Mouse (Mus musculus): ENCODE measurements at regions not wholly inside any gene's neighbourhood (a gene's known extent, or its start where the extent isn't known, plus 50 kb on each side); places are given as distances from the start of the nearest gene placed in this dataset.

DNA sequence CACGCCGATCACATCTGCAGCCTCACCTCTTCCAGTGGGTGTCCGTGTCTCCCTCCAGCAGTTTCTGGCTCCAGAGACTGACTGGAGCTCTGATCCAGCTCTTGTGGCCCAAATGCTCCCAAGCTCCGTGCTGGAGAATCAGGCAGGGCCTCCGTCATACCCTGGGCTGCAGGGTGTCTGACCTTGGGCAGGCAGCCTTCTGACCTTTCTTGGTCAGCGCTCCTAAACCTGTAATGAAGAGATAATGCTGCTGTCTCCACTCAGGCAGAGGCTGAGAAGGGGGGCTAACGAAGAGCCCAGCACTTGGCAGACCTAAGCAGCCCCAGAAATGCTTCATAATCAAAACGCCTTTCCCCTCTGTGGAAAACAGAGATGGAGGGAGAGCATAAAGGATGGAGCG is 89.9 kb upstream of the Mef2a start:
- DNase-seq (ENCODE audit: low spot score), result no peak
- peak overlapping the region; percentile 40; the same call in 1 of the 2 replicates for H3K9ac ChIP-seq (replicated peaks; ENCODE audit: low read depth, low read length)
- TF ChIP-seq CTCF (IDR thresholded peaks at IDR 0.05; ENCODE audit: low read depth) (no peak), EP300 (IDR thresholded peaks at IDR 0.05; ENCODE audit: low read depth) (no peak)
- no peaks in the 10 kb centered on the region for H3K27me3 ChIP-seq (ENCODE audit: control insufficient read depth, insufficient read depth, low read length)
- H3K4me1 ChIP-seq (ENCODE audit: control insufficient read depth, insufficient read depth), result peaks cover 55% of the 10 kb centered on the region
- no peaks in the 10 kb centered on the region for H3K9me3 ChIP-seq (replicated peaks; ENCODE audit: control insufficient read depth, low read length)
- ATAC-seq (ENCODE audit: insufficient read depth, low read depth), result 0 out of 2 replicates have a peak, but pooled peaks have one; percentile 3
- WGBS, result 10% methylated on average over 9 of the region's 9 CpGs
- H3K36me3 ChIP-seq (replicated peaks; ENCODE audit: control insufficient read depth, insufficient read depth, low read length), result no peaks in the 10 kb centered on the region
- no peak overlapping the region for H3K4me3 ChIP-seq (ENCODE audit: low read depth, low read length)
- H3K27ac ChIP-seq (ENCODE audit: low read depth), result peak overlapping the region; percentile 68
- H3K4me2 ChIP-seq (ENCODE audit: low read depth, low read length), result no peak overlapping the region

DNA sequence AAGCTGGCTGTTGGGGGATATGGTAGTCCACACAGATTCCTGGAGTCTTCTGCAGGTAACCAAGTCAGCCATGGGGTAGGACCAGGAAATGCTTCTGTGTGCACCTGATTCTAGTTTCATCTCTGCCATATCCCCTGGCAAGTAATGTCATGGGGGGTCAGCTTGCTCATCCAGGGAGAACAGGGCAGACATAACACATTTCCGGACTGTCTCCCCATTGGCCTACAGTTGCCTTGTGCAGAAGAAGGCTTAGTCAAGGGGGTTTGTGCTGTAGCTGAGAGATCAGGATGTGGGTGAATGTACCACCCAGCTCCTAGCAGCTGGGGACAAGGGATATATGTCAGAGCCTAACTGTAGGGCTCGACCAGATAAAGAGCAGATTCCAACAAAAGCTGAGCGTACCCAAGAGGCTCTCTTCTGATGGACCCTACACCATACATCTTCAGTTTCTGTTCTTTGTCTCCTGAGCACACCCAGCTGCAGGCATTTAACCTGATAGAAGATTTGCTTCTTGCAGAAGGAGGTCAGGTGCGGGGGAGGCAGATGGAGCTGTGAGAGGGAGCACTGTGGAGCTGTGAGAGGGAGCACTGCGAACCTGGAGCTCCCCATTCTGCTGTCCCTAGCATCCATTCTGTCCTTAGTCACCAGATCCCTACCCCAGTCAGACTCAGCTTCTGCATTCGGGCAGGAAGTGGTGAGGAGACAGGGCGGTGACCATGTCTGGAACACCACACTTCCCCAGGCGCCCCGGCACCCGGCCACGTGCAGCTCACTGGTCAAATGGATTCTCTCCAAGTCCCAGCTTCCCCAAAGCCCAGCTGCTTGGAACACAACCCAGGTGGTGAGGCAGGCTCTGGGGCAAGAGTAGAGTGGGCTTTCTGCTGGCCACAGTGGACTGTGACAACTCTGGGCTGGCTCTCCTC is 88.9 kb upstream of the Mef2a start:
- Histone ChIP-seq H3K4me2 (ENCODE audit: low read depth, low read length) (no peak overlapping the region), H3K9ac (replicated peaks; ENCODE audit: low read depth, low read length) (no peak overlapping the region), H3K27ac (ENCODE audit: low read depth) (peak overlapping the region; percentile 68), H3K9me3 (replicated peaks; ENCODE audit: control insufficient read depth, low read length) (no peaks in the 10 kb centered on the region), H3K27me3 (ENCODE audit: control insufficient read depth, insufficient read depth, low read length) (no peaks in the 10 kb centered on the region), H3K4me1 (ENCODE audit: control insufficient read depth, insufficient read depth) (peaks cover 55% of the 10 kb centered on the region), H3K36me3 (replicated peaks; ENCODE audit: control insufficient read depth, insufficient read depth, low read length) (no peaks in the 10 kb centered on the region), H3K4me3 (ENCODE audit: low read depth, low read length) (no peak overlapping the region)
- ATAC-seq (ENCODE audit: insufficient read depth, low read depth), result peak; percentile 73
- 41% methylated on average over 11 of the region's 11 CpGs for WGBS
- peak; percentile 74 for DNase-seq (ENCODE audit: low spot score)
- TF ChIP-seq EP300 (IDR thresholded peaks at IDR 0.05; ENCODE audit: low read depth) (peak; percentile 85), CTCF (IDR thresholded peaks at IDR 0.05; ENCODE audit: low read depth) (no peak)

DNA sequence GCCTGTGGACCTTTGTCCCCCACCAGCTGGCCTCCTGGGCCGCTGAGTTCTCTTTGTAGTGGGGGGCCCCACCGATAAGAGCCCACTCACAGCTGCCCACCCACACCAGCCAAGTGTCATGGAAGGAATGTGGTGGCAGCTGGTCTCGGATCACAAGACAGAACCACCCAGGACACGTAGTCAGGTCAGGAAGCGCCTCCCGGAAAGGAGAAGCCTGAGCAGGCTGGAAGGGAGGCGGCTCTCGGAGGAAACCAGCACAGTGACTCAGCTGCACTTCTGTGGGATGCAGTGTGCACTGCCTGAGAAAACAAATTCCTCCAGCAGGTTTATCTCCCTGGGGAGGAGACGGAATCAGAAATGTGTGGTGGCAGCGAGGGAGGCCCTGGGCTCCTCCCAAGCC is 87.2 kb upstream of the Mef2a start:
- peaks cover 58% of the 10 kb centered on the region for H3K4me1 ChIP-seq (ENCODE audit: control insufficient read depth, insufficient read depth)
- no peak overlapping the region for H3K4me3 ChIP-seq (ENCODE audit: low read depth, low read length)
- no peaks in the 10 kb centered on the region for H3K27me3 ChIP-seq (ENCODE audit: control insufficient read depth, insufficient read depth, low read length)
- no peaks in the 10 kb centered on the region for H3K36me3 ChIP-seq (replicated peaks; ENCODE audit: control insufficient read depth, insufficient read depth, low read length)
- no peak overlapping the region for H3K9ac ChIP-seq (replicated peaks; ENCODE audit: low read depth, low read length)
- peak; percentile 31; the same call in 1 of the 2 replicates for ATAC-seq (ENCODE audit: insufficient read depth, low read depth)
- no peaks in the 10 kb centered on the region for H3K9me3 ChIP-seq (replicated peaks; ENCODE audit: control insufficient read depth, low read length)
- DNase-seq (ENCODE audit: low spot score), result peak; percentile 72
- H3K4me2 ChIP-seq (ENCODE audit: low read depth, low read length), result no peak overlapping the region
- WGBS, result 31% methylated on average over 10 of the region's 10 CpGs
- peak overlapping the region; percentile 75 for H3K27ac ChIP-seq (ENCODE audit: low read depth)
- TF ChIP-seq EP300 (IDR thresholded peaks at IDR 0.05; ENCODE audit: low read depth), result peak; percentile 63; the same call in 1 of the 2 replicates
- no peak for TF ChIP-seq CTCF (IDR thresholded peaks at IDR 0.05; ENCODE audit: low read depth)

DNA sequence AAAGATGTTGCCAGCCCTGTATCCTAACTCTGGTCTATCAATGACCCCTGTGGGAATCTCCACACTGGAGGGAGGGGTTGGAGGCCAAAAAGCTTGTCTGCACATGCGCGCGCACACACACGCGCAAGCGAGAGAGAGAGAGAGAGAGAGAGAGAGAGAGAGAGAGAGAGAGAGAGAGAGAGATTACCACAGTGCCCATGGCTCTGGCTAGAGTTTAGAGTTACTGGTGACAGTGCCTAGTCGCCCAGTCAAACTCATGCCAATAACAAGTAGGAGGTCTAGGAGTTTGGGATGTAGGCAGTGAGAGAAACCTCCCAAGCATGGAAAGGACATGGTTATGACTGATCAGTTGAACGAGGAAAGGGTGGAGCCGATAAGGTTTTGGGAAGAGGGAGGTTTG is 86.6 kb upstream of the Mef2a start:
- WGBS, result 94% methylated on average over 9 of the region's 9 CpGs

DNA sequence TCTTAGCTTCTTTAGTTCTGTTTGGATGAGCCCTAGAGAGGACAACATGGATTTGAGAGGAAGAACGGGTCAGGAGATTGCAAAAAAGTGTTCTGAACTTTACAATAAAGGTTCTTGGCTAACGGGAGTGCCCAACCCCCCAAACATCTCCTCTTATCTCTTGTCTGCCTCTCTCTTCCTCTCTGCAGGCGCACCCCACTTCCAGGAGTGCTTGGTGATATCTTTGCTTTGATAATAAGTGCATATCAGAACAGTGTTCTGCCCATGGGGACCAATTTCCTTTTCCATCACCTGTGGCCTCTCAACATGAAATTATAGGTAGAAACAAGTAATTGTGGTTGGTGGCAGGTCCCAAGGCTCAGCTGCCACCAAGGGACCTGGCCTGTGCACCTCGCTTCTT is 86.0 kb upstream of the Mef2a start:
- Histone ChIP-seq H3K4me3 (ENCODE audit: low read depth, low read length) (no peak overlapping the region), H3K9me3 (replicated peaks; ENCODE audit: control insufficient read depth, low read length) (no peaks in the 10 kb centered on the region), H3K27ac (ENCODE audit: low read depth) (no peak overlapping the region), H3K4me2 (ENCODE audit: low read depth, low read length) (no peak overlapping the region), H3K4me1 (ENCODE audit: control insufficient read depth, insufficient read depth) (peaks cover 57% of the 10 kb centered on the region), H3K9ac (replicated peaks; ENCODE audit: low read depth, low read length) (no peak overlapping the region), H3K36me3 (replicated peaks; ENCODE audit: control insufficient read depth, insufficient read depth, low read length) (no peaks in the 10 kb centered on the region), H3K27me3 (ENCODE audit: control insufficient read depth, insufficient read depth, low read length) (no peaks in the 10 kb centered on the region)
- 46% methylated on average over 4 of the region's 4 CpGs for WGBS
- ATAC-seq (ENCODE audit: insufficient read depth, low read depth) (no peak), DNase-seq (ENCODE audit: low spot score) (no peak)
- TF ChIP-seq EP300 (IDR thresholded peaks at IDR 0.05; ENCODE audit: low read depth) (no peak), CTCF (IDR thresholded peaks at IDR 0.05; ENCODE audit: low read depth) (no peak)

More for the DNA sequence above, 86.6 kb upstream of the Mef2a start:
- no peaks in the 10 kb centered on the region for H3K27me3 ChIP-seq (ENCODE audit: control insufficient read depth, insufficient read depth, low read length)
- peak overlapping the region; percentile 75 for H3K27ac ChIP-seq (ENCODE audit: low read depth)
- no peak overlapping the region for H3K4me3 ChIP-seq (ENCODE audit: low read depth, low read length)
- no peak overlapping the region for H3K9ac ChIP-seq (replicated peaks; ENCODE audit: low read depth, low read length)
- no peak for ATAC-seq (ENCODE audit: insufficient read depth, low read depth)
- H3K9me3 ChIP-seq (replicated peaks; ENCODE audit: control insufficient read depth, low read length), result no peaks in the 10 kb centered on the region
- DNase-seq (ENCODE audit: low spot score), result no peak
- no peaks in the 10 kb centered on the region for H3K36me3 ChIP-seq (replicated peaks; ENCODE audit: control insufficient read depth, insufficient read depth, low read length)
- TF ChIP-seq EP300 (IDR thresholded peaks at IDR 0.05; ENCODE audit: low read depth) (no peak), CTCF (IDR thresholded peaks at IDR 0.05; ENCODE audit: low read depth) (no peak)
- no peak overlapping the region for H3K4me2 ChIP-seq (ENCODE audit: low read depth, low read length)
- H3K4me1 ChIP-seq (ENCODE audit: control insufficient read depth, insufficient read depth), result peaks cover 63% of the 10 kb centered on the region

Measured in heart, postnatal 0 days (tissue).